Mouse (Mus musculus) thymus, postnatal 0 days (tissue): ENCODE measurements around the gene Bpnt1. TPM values are rescaled to one million over a fixed set of nuclear protein-coding genes. Genes with fewer than 3 reads are reported as not detected.
"Not testable (repeated sequence)": the region's sequence is repeated elsewhere in the genome, so short reads cannot be mapped to it uniquely, and the experiment has no call there.

Experiments
- DNase-seq: peaks from one replicate; pipeline ENCODE4 v3.0.0-alpha.2; 2015; ENCODE audit warnings: low spot score
- polyA plus RNA-seq: library from polyadenylated mRNA; unstranded; fragments of >200 nt; fragmentation: Nextera tagmentation; extraction: Ambion mirVana; gene quantifications from 2 replicates; pipeline ENCODE4 v1.2.1, GENCODE M21; 2015

The Bpnt1 gene
- polyA plus RNA-seq: 23.9 and 25.4 TPM in 2 replicates

- peak; percentile 85 for DNase-seq
Observed at GRCm38 (mm10) chr1:185331983-185332430, at the start of gene Bpnt1. Bpnt1 (plus strand) TSS chr1:185332149.

GRCm38 (mm10) chr1:185282846-185283245 is 49.1 kb upstream of the Bpnt1 start:
- DNase-seq: no peak

GRCm38 (mm10) chr1:185283247-185283646 is 48.7 kb upstream of the Bpnt1 start:
- DNase-seq: no peak

DNA sequence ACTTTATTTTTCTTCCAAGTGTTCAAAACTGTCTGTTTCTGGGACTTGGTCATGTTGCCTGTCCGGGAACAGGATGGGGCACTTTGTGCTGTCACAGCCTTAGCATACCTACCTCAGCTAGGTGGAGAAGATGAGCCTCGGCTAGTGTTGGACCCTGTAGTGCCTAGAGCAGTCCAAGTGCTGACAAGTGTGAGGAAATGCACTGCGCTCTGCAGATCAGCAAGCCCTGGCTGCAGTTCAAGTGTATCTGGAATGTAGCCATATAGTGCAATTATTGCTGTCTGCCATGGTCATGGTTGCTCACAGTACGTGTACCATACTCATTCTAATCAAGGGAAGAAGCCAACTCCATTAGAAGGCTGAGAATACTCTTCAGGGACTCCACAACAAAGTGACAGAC is 47.2 kb upstream of the Bpnt1 start:
- no peak for DNase-seq

GRCm38 (mm10) chr1:185285171-185285570 is 46.8 kb upstream of the Bpnt1 start:
- no peak for DNase-seq

- DNase-seq: no peak
Observed at GRCm38 (mm10) chr1:185287066-185287465, 44.9 kb upstream of the Bpnt1 start.

- no peak for DNase-seq
Observed at GRCm38 (mm10) chr1:185289231-185289630, 42.7 kb upstream of the Bpnt1 start.

DNA sequence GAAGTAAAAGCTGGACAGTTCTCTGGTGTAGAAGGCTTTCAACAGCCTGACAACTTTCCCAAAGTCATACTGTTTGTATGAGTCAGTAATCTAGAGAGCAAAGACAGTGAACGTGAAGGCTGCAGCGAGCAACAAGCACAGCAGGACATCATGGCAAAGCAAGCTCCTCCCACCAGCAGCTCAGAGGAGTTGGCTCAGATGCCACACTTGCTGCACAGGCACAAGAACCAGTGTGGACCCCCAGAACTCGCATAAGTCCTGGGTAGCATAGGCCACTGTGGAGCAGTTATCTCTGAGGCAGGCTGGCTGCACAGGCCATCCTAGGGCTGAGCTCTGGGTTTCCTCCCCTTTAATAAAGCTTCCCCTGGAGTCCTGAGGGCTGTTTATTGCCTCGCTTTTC is 40.6 kb upstream of the Bpnt1 start:
- DNase-seq: no peak

DNA sequence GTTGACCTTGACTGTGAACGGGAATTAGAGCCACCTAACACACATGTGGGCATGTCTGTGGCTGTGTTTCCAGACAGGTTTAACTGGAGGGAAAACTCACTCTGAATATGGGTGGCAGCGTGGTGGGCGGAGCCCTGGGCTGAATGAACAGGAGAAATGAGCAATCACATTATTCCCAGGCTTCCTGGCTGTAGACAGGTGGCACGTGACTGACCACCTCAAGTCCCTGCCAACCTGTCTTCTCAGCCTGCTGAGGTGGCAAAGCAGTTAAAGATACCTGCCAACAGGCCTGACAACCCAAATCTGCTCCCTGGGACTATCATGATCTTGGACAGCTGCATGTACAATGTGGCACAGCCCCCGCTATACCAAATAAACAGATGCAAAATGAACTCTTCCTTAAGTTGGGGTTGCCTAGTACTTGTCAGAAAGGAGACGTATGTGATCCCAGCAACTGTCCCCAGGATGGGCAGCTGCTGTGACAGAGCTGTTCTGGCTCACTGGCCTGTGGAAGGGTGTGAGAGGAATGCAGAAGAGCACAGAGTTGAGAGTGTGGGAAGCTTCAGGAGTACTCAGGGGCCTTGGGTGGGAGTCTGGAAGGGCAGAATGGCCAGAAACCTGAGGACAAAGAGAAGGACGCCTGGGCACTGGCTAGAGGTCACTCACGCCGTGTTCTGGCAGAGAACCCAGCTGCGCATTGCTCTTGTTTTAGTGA is 39.1 kb upstream of the Bpnt1 start:
- DNase-seq: no peak

DNA sequence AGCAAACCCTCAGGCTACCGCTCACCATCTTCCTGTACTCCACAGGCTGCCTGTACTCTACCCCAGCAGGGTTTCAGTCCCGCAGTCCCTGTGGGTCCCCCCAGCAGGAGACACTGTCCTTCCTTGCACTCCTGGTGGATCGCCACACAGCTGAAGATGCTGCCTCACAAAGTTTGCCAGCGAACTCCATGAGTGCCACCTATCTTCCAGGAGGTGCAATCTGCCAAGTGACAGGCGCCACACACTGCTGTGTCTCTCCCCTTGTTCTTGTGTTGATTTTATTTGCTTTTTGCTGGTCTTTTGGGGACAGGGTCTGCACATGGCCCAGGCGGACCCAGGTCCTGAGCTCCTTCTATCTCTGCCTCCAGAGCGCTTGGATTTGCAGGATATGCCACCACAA is 35.1 kb upstream of the Bpnt1 start:
- DNase-seq: no peak

GRCm38 (mm10) chr1:185298496-185298895 is 33.5 kb upstream of the Bpnt1 start:
- no peak for DNase-seq

DNA sequence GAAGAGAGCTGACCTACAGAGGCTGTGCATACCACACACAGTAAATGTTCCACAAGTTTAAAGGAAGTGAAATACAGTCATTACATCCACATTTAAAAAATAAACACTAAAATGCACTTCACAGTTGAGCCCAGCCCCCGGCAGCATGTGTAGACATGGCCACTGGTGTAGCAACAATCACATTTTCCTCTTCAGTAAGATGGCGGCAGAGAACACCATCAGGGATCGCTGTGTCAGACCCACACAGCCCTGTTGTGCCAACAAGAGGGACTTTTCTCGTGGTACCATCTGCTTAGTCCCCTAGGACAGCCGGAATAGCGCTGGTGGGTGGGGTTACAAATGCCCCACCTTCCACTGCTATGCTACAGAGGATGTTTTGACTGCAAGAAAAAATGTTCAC is 29.1 kb upstream of the Bpnt1 start:
- no peak for DNase-seq

DNA sequence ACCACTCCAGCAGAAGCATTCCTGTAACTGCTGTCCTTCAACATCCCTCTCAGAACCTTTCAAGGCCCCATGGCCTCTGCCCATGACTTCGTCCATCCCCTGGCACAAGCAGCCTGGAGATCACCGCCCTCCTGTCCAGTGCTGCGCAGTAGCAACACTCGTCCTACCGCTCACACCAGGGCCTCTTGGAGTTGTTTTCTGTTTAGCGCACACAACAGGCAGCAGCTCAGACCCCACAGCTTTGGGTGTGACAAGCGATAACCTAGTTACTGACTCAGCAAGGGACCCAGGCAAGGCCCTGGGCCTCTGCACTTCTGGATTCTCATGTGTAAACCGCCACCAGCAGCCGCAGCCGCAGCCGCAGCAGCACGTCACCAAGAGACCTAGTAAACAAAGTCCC is 25.1 kb upstream of the Bpnt1 start:
- DNase-seq: no peak

DNA sequence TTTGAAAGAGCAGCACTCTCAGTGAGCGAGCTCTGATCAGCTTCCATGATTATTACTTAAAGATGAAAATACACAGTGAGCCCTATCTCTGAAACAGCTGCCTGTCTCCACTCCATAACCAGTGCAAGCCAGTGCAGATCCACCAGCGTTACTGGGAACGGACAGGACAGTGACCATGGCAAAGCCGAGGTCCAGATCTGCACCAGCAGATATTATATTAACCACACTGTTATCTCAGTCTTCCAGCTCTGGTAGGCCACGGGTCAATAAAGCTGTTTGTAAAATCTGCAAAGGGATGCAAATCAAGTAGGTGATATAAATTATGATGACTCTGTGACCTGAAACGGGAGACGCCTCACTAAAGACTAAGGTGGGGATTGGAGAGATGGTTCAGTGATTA is 24.3 kb upstream of the Bpnt1 start:
- DNase-seq: no peak

DNA sequence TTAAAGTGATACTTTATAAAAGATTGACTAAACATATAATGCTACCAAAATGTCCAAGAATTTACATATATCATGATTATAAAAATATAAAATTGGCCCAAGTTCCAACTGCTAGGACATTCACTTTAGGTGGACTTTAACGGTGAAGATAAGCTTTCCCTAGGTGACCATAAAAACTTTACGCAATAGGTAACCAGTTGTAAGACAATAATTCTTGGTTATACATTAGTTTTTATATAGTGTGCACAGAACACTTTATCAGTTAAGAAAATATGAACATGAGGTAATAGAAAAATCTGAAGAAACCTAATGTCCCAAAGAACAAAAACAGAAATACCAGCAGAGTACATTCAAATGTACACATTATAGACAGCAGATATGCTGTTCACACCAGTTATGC is 23.6 kb upstream of the Bpnt1 start:
- no peak for DNase-seq

GRCm38 (mm10) chr1:185308908-185309307 is 23.0 kb upstream of the Bpnt1 start:
- DNase-seq: no peak

DNA sequence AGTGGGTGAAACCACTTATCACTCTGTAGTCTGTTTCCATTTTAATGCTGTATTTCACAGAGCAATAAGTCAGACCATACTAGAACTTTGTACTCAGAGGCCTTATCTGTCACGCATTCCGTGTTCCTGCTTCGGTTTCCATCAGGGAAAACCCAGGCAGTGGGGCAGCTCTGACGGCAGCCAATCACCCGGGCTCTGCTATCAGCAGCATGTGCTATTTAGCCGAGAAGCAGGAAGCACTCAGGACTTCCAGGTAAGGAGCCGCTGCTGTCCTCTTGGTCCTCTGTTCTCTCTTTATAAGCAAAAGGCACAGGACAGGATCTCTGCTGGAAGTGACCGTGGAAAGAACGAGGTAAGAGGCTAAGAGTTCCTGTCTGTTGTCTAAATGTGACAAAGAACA is 20.0 kb upstream of the Bpnt1 start:
- no peak for DNase-seq

GRCm38 (mm10) chr1:185314546-185314945 is 17.4 kb upstream of the Bpnt1 start:
- no peak for DNase-seq

DNA sequence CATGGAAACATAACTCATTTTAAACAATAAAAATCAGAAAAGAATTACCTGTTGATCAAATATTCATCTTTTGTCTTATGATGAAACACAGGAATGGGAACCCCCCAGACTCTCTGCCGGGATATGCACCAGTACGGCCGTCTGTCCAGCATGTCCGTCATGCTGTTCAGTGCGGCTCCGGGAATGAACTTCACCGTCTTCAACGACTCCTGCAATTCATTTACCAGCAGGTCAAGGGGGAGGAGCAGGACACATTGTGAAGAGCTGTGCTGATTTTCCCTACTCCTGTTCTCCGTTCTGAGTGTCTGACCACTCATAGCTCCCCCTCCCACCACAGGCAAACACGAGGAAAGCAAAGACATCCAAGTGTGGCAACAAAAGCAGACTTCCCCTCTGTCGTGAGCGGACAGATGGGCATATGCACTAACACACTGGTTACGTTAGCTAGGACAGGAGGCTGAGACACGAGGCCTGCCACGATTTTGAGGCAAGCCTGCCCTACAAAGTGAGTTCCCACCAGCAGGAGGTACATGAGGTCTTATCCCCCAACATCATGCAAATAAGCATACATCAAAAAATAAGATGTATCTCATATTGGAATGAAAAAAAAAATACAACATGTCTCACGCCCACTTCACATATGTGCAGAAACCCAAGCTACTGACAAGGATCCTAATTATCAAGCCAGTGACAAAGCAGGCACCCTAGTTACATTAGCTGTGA is 15.9 kb upstream of the Bpnt1 start:
- DNase-seq: no peak

DNA sequence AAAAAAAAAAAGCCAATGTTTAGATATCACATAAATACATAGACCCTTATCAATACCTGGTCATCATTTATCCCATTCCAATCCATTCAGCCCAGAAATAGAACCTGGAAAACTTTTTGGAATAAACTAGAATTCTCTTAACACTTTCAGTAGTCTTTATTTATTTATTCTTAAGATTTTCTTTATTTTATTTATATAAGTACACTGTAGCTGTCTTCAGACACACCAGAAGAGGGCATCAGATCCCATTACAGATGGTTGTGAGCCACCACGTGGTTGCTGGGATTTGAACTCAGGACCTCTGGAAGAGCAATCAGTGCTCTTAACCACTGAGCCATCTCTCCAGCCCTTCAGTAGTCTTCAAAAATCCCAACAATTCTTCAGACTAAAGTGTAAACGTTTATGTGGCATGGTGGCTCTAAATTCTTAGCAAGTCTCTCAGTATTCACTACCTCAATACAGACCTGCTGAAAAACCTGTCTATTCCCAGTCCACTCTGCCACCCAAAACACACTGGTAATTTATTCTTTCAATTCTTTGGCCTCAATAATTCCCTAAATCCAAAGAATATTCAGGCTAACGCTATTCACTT is 4.1 kb upstream of the Bpnt1 start:
- DNase-seq: not testable (repeated sequence)

- DNase-seq: peak; percentile 92
Observed at GRCm38 (mm10) chr1:185328721-185329610, 3.0 kb upstream of the Bpnt1 start, which contains the start of gene Iars2. Iars2 (minus strand) TSS chr1:185329396.
